8 mouse cellular contexts compared by ENCODE assay signal in the genomic region with DNA sequence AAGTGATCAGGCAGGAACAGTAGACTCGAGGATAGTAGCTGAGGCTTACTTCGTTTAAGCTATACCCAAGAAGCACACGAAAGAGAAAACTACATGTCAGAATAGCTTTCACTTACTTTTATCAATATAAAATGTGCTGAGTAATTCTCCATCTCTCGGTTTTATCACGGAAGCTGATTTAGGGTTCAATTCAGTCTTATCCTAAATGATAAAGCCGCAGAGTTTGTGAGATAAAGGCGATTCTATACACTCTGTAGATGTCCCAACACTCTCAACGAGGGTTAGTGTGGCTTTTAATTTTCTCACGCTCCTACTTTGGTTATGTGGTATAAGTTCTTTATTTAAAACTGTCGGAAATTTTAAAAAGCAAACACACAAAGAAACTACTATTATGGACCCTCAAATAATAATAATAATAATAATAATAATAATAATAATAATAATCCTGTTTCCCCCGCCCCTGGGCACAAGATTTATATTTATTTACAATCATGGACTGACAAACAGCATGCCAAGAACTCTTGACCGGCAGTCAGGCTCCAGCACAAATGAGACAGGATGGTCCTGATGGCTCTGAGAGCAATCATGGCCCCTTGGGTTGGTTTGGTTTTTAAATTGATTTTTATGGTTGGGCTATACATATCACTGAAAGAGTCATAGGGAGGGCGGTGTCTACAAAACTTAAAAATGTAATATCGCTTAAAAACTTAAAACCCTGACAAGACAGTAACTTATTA. TPM values are rescaled to one million over a fixed set of nuclear protein-coding genes. Genes with fewer than 3 reads are reported as not detected.
A peak's percentile ranks its signal among the peaks of the same experiment; 100 is the strongest.
DNase-seq lines count a peak whose midpoint lies in the region; ATAC-seq and TF ChIP-seq lines count a peak whose summit lies in the region.

No protein-coding gene starts in this region.

- H3K4me3 ChIP-seq in heart, embryonic 11.5 days (ENCODE audit: low read depth, low read length), result peak overlapping the region; percentile 71
- peak overlapping the region; percentile 10; the same call in 1 of the 2 replicates for H3K4me3 ChIP-seq in ES-Bruce4 (ENCODE audit: low read depth, low read length)
- peak overlapping the region; percentile 83 for H3K4me3 ChIP-seq in forebrain, postnatal 0 days (ENCODE audit: low read depth, low read length)
- H3K4me3 ChIP-seq in macrophage (ENCODE audit: inconsistent target), result peak overlapping the region; percentile 97

- H3K27me3 ChIP-seq in heart, embryonic 11.5 days (ENCODE audit: control insufficient read depth, insufficient read depth, low read length), result no peaks in the 10 kb centered on the region
- H3K27me3 ChIP-seq in ES-Bruce4 (ENCODE audit: control insufficient read depth, insufficient read depth, low read length, poor library complexity, severe bottlenecking), result no peaks in the 10 kb centered on the region
- H3K27me3 ChIP-seq in forebrain, postnatal 0 days (ENCODE audit: insufficient read depth, low read length), result no peaks in the 10 kb centered on the region

- WGBS in heart, embryonic 11.5 days (ENCODE audit: insufficient replicate concordance), result 53% methylated on average over 14 of the region's 14 CpGs
- 72% methylated on average over 14 of the region's 14 CpGs for WGBS in forebrain, postnatal 0 days
- 27% methylated on average over 13 of the region's 14 CpGs for WGBS in macrophage (ENCODE audit: missing documents)

- no peak for TF ChIP-seq POLR2A in ES-Bruce4 (IDR thresholded peaks at IDR 0.05; ENCODE audit: insufficient read depth, low read length)

- no peaks in the 10 kb centered on the region for H3K9me3 ChIP-seq in heart, embryonic 11.5 days (replicated peaks; ENCODE audit: control insufficient read depth, low read length)
- no peaks in the 10 kb centered on the region for H3K9me3 ChIP-seq in ES-Bruce4 (replicated peaks; ENCODE audit: control insufficient read depth, insufficient read depth, low read length, poor library complexity, severe bottlenecking)
- no peaks in the 10 kb centered on the region for H3K9me3 ChIP-seq in forebrain, postnatal 0 days (ENCODE audit: low read length)

- peak overlapping the region; percentile 95 for H3K4me2 ChIP-seq in heart, embryonic 11.5 days
- peak overlapping the region; percentile 97 for H3K4me2 ChIP-seq in forebrain, postnatal 0 days (ENCODE audit: low read depth)

- peak overlapping the region; percentile 87 for H3K9ac ChIP-seq in heart, embryonic 11.5 days (ENCODE audit: low read depth, low read length)
- H3K9ac ChIP-seq in ES-Bruce4 (ENCODE audit: low read depth, poor library complexity, severe bottlenecking), result peak overlapping the region; percentile 88
- H3K9ac ChIP-seq in forebrain, postnatal 0 days, result no peak overlapping the region

- H3K27ac ChIP-seq in heart, embryonic 11.5 days (ENCODE audit: low read depth, low read length), result no peak overlapping the region
- H3K27ac ChIP-seq in ES-Bruce4 (ENCODE audit: insufficient read depth, low read length), result no peak overlapping the region
- H3K27ac ChIP-seq in forebrain, postnatal 0 days (ENCODE audit: low read depth, low read length), result no peak overlapping the region
- peak overlapping the region; percentile 96 for H3K27ac ChIP-seq in macrophage

- no peak for TF ChIP-seq EP300 in ES-Bruce4 (IDR thresholded peaks at IDR 0.05; ENCODE audit: insufficient read depth, low read depth, low read length)

- H3K79me2 ChIP-seq in macrophage (ENCODE audit: inconsistent target), result peaks cover 86% of the 10 kb centered on the region

- DNase-seq in heart, postnatal 10 days, result no peak
- no peak for DNase-seq in forebrain, postnatal 0 days
- DNase-seq in ovary, postnatal 10 days (ENCODE audit: low spot score), result no peak
- no peak for DNase-seq in embryo, embryonic 9.5 days (ENCODE audit: extremely low spot score)
- no peak for DNase-seq in urinary bladder, postnatal 25 days (ENCODE audit: low spot score)

- no peak for ATAC-seq in heart, embryonic 11.5 days (replicated peaks; ENCODE audit: insufficient number of reproducible peaks, low FRiP score, low TSS enrichment)
- ATAC-seq in forebrain, postnatal 0 days, result no peak

- no peak for TF ChIP-seq CTCF in ES-Bruce4 (IDR thresholded peaks at IDR 0.05; ENCODE audit: low read depth, low read length)
- no peak for TF ChIP-seq CTCF in forebrain, postnatal 0 days (IDR thresholded peaks at IDR 0.05; ENCODE audit: low read depth)

- intact Hi-C loops in heart, postnatal 10 days (cut with DNase I), result no loop called here

- H3K36me3 ChIP-seq in heart, embryonic 11.5 days (ENCODE audit: control insufficient read depth, insufficient read depth, low read length), result no peaks in the 10 kb centered on the region
- H3K36me3 ChIP-seq in ES-Bruce4 (ENCODE audit: control insufficient read depth, insufficient read depth, low read length, poor library complexity, severe bottlenecking) (no peaks in the 10 kb centered on the region), macrophage (ENCODE audit: inconsistent target) (no peaks in the 10 kb centered on the region)
- no peaks in the 10 kb centered on the region for H3K36me3 ChIP-seq in forebrain, postnatal 0 days (ENCODE audit: insufficient read depth)

- H3K4me1 ChIP-seq in heart, embryonic 11.5 days (ENCODE audit: control insufficient read depth, insufficient read depth, low read length), result peaks cover 16% of the 10 kb centered on the region; the same call in 1 of the 2 replicates
- H3K4me1 ChIP-seq in ES-Bruce4 (ENCODE audit: control insufficient read depth, insufficient read depth, low read length), result peaks cover 2% of the 10 kb centered on the region
- peaks cover 10% of the 10 kb centered on the region for H3K4me1 ChIP-seq in forebrain, postnatal 0 days (ENCODE audit: insufficient read depth)

RNA-seq across cellular contexts. Expression of gene Zcchc2, which starts 1.1 kb away (rescaled TPM):
- polyA plus RNA-seq in heart, embryonic 11.5 days (2014; fragmentation: Nextera tagmentation; extraction: Ambion mirVana), result 2.4 and 2.7 TPM in 2 replicates
- 1 to 10 TPM; 8.8 to 9.1 TPM for total RNA-seq in heart, postnatal 10 days (2021)
- polyA plus RNA-seq in ES-Bruce4 (2011; ENCODE audit: insufficient read depth, insufficient read length, low read depth, missing spikeins), result 21.1 and 21.8 TPM in 2 replicates
- total RNA-seq in forebrain, postnatal 0 days (2014; rRNA removed), result 11.8 and 14.2 TPM in 2 replicates
- 1.4 and 2.0 TPM in 2 replicates for polyA plus RNA-seq in forebrain, postnatal 0 days (2015; fragmentation: Nextera tagmentation; extraction: Ambion mirVana)
- total RNA-seq in macrophage (2018; cell fraction: chromatin; rRNA removed), result 100 to 1,000 TPM in 9 of 26 experiments, 10 to 100 TPM in 17; 27.4 to 263 (median 93.3) TPM
- total RNA-seq in macrophage (2018; cell fraction: cytosol; rRNA removed), result 10 to 100 TPM; 21.1 to 83.6 (median 33.9) TPM
- 100 to 1,000 TPM in 5 of 26 experiments, 10 to 100 TPM in 21; 25.7 to 238 (median 78.2) TPM for total RNA-seq in macrophage (2018; cell fraction: nucleus; rRNA removed)
- 21.2 to 22.6 TPM (median 22.2 TPM) in 3 replicates for polyA plus RNA-seq in macrophage (2018)

Comparison
In these comparisons a context has a peak if more than half of its experiments do, and no peak if none do; other contexts are left out.
1. H3K4me3 ChIP-seq: peak in every context shown above with its lines; median percentile 97 in macrophage; 83 in forebrain, postnatal 0 days; 71 in heart, embryonic 11.5 days; 10 in ES-Bruce4.